Mouse (Mus musculus): ENCODE data around the gene Sptlc2. TPM values are rescaled to one million over a fixed set of nuclear protein-coding genes. Genes with fewer than 3 reads are reported as not detected.

The Sptlc2 gene
- 73.2 and 82.1 TPM in 2 replicates for polyA plus RNA-seq (2014; fragmentation: Nextera tagmentation; extraction: Ambion mirVana)

- Histone ChIP-seq H3K27ac (ENCODE audit: low read depth, low read length) (peak within 1 kb of the TSS; percentile 86), H3K4me1 (ENCODE audit: control insufficient read depth, insufficient read depth, low read length) (peaks cover 3% of the 10 kb centered on the region; the same call in 1 of the 2 replicates), H3K9me3 (replicated peaks; ENCODE audit: control insufficient read depth, low read length) (no peaks in the 10 kb centered on the region), H3K9ac (ENCODE audit: low read depth, low read length) (peak within 1 kb of the TSS; percentile 96), H3K27me3 (ENCODE audit: control insufficient read depth, insufficient read depth, low read length) (no peaks in the 10 kb centered on the region), H3K4me2 (peak within 1 kb of the TSS; percentile 86), H3K4me3 (ENCODE audit: low read depth, low read length) (peak within 1 kb of the TSS; percentile 99), H3K36me3 (ENCODE audit: control insufficient read depth, insufficient read depth, low read length) (no peaks in the 10 kb centered on the region)
- ATAC-seq (replicated peaks; ENCODE audit: insufficient number of reproducible peaks, low FRiP score, low TSS enrichment): peak; percentile 97
- WGBS (ENCODE audit: insufficient replicate concordance): under 1% methylated on average over 45 of the region's 45 CpGs
Measured at GRCm38 (mm10) chr12:87388122-87388774, at the start of gene Sptlc2. Gene Sptlc2, minus strand, starts transcription at chr12:87388355.

- no peak for ATAC-seq (replicated peaks; ENCODE audit: insufficient number of reproducible peaks, low FRiP score, low TSS enrichment)
- no peak overlapping the region for H3K9ac ChIP-seq (ENCODE audit: low read depth, low read length)
Measured at GRCm38 (mm10) chr12:87428885-87429284, 40.7 kb upstream of the Sptlc2 start.

GRCm38 (mm10) chr12:87428295-87428694 is 40.1 kb upstream of the Sptlc2 start:
- H3K27ac ChIP-seq (ENCODE audit: low read depth, low read length): no peak overlapping the region
- peaks cover 54% of the 10 kb centered on the region for H3K36me3 ChIP-seq (ENCODE audit: control insufficient read depth, insufficient read depth, low read length)
- WGBS (ENCODE audit: insufficient replicate concordance): 91% methylated on average over 2 of the region's 2 CpGs
- no peaks in the 10 kb centered on the region for H3K9me3 ChIP-seq (replicated peaks; ENCODE audit: control insufficient read depth, low read length)
- no peak overlapping the region for H3K4me2 ChIP-seq
- H3K9ac ChIP-seq (ENCODE audit: low read depth, low read length): no peak overlapping the region
- H3K4me1 ChIP-seq (ENCODE audit: control insufficient read depth, insufficient read depth, low read length): no peaks in the 10 kb centered on the region
- no peaks in the 10 kb centered on the region for H3K27me3 ChIP-seq (ENCODE audit: control insufficient read depth, insufficient read depth, low read length)
- H3K4me3 ChIP-seq (ENCODE audit: low read depth, low read length): no peak overlapping the region
- ATAC-seq (replicated peaks; ENCODE audit: insufficient number of reproducible peaks, low FRiP score, low TSS enrichment): no peak

More at GRCm38 (mm10) chr12:87428885-87429284, 40.7 kb upstream of the Sptlc2 start:
- H3K4me1 ChIP-seq (ENCODE audit: control insufficient read depth, insufficient read depth, low read length): no peaks in the 10 kb centered on the region
- H3K27me3 ChIP-seq (ENCODE audit: control insufficient read depth, insufficient read depth, low read length): no peaks in the 10 kb centered on the region
- H3K4me3 ChIP-seq (ENCODE audit: low read depth, low read length): no peak overlapping the region
- WGBS (ENCODE audit: insufficient replicate concordance): 87% methylated on average over 8 of the region's 8 CpGs
- H3K4me2 ChIP-seq: no peak overlapping the region
- no peaks in the 10 kb centered on the region for H3K9me3 ChIP-seq (replicated peaks; ENCODE audit: control insufficient read depth, low read length)
- no peak overlapping the region for H3K27ac ChIP-seq (ENCODE audit: low read depth, low read length)
- H3K36me3 ChIP-seq (ENCODE audit: control insufficient read depth, insufficient read depth, low read length): peaks cover 55% of the 10 kb centered on the region

- Histone ChIP-seq H3K27ac (ENCODE audit: low read depth, low read length) (no peak overlapping the region), H3K9ac (ENCODE audit: low read depth, low read length) (no peak overlapping the region), H3K27me3 (ENCODE audit: control insufficient read depth, insufficient read depth, low read length) (no peaks in the 10 kb centered on the region), H3K4me2 (no peak overlapping the region), H3K36me3 (ENCODE audit: control insufficient read depth, insufficient read depth, low read length) (peaks cover 41% of the 10 kb centered on the region), H3K4me1 (ENCODE audit: control insufficient read depth, insufficient read depth, low read length) (no peaks in the 10 kb centered on the region), H3K4me3 (ENCODE audit: low read depth, low read length) (no peak overlapping the region), H3K9me3 (replicated peaks; ENCODE audit: control insufficient read depth, low read length) (no peaks in the 10 kb centered on the region)
- 91% methylated on average over 5 of the region's 5 CpGs for WGBS (ENCODE audit: insufficient replicate concordance)
- ATAC-seq (replicated peaks; ENCODE audit: insufficient number of reproducible peaks, low FRiP score, low TSS enrichment): no peak
Measured at GRCm38 (mm10) chr12:87426354-87427031, 38.3 kb upstream of the Sptlc2 start.

- H3K4me1 ChIP-seq (ENCODE audit: control insufficient read depth, insufficient read depth, low read length): 0 out of 2 replicates have a peak, but pooled peaks cover 2% of the 10 kb centered on the region
- no peak overlapping the region for H3K27ac ChIP-seq (ENCODE audit: low read depth, low read length)
- WGBS (ENCODE audit: insufficient replicate concordance): 40% methylated on average over 3 of the region's 3 CpGs
- H3K4me2 ChIP-seq: no peak overlapping the region
- H3K9ac ChIP-seq (ENCODE audit: low read depth, low read length): no peak overlapping the region
- ATAC-seq (replicated peaks; ENCODE audit: insufficient number of reproducible peaks, low FRiP score, low TSS enrichment): no peak
- no peak overlapping the region for H3K4me3 ChIP-seq (ENCODE audit: low read depth, low read length)
- H3K27me3 ChIP-seq (ENCODE audit: control insufficient read depth, insufficient read depth, low read length): no peaks in the 10 kb centered on the region
- peaks cover 27% of the 10 kb centered on the region for H3K36me3 ChIP-seq (ENCODE audit: control insufficient read depth, insufficient read depth, low read length)
- no peaks in the 10 kb centered on the region for H3K9me3 ChIP-seq (replicated peaks; ENCODE audit: control insufficient read depth, low read length)
Measured at GRCm38 (mm10) chr12:87424516-87424915, 36.4 kb upstream of the Sptlc2 start.

- 52% methylated on average over 1 of the region's 1 CpGs for WGBS (ENCODE audit: insufficient replicate concordance)
- ATAC-seq (replicated peaks; ENCODE audit: insufficient number of reproducible peaks, low FRiP score, low TSS enrichment): no peak
- Histone ChIP-seq H3K4me1 (ENCODE audit: control insufficient read depth, insufficient read depth, low read length) (0 out of 2 replicates have a peak, but pooled peaks cover 2% of the 10 kb centered on the region), H3K9ac (ENCODE audit: low read depth, low read length) (no peak overlapping the region), H3K4me3 (ENCODE audit: low read depth, low read length) (no peak overlapping the region), H3K36me3 (ENCODE audit: control insufficient read depth, insufficient read depth, low read length) (peaks cover 19% of the 10 kb centered on the region), H3K27ac (ENCODE audit: low read depth, low read length) (no peak overlapping the region), H3K9me3 (replicated peaks; ENCODE audit: control insufficient read depth, low read length) (no peaks in the 10 kb centered on the region), H3K4me2 (no peak overlapping the region), H3K27me3 (ENCODE audit: control insufficient read depth, insufficient read depth, low read length) (no peaks in the 10 kb centered on the region)
Measured at GRCm38 (mm10) chr12:87423700-87424099, 35.5 kb upstream of the Sptlc2 start.

GRCm38 (mm10) chr12:87421708-87422507 is 33.8 kb upstream of the Sptlc2 start:
- Histone ChIP-seq H3K4me2 (no peak overlapping the region), H3K9me3 (replicated peaks; ENCODE audit: control insufficient read depth, low read length) (no peaks in the 10 kb centered on the region), H3K4me3 (ENCODE audit: low read depth, low read length) (no peak overlapping the region), H3K4me1 (ENCODE audit: control insufficient read depth, insufficient read depth, low read length) (0 out of 2 replicates have a peak, but pooled peaks cover 2% of the 10 kb centered on the region), H3K27me3 (ENCODE audit: control insufficient read depth, insufficient read depth, low read length) (no peaks in the 10 kb centered on the region), H3K27ac (ENCODE audit: low read depth, low read length) (no peak overlapping the region), H3K36me3 (ENCODE audit: control insufficient read depth, insufficient read depth, low read length) (peaks cover 4% of the 10 kb centered on the region; the same call in 1 of the 2 replicates), H3K9ac (ENCODE audit: low read depth, low read length) (no peak overlapping the region)
- WGBS (ENCODE audit: insufficient replicate concordance): 71% methylated on average over 5 of the region's 5 CpGs
- ATAC-seq (replicated peaks; ENCODE audit: insufficient number of reproducible peaks, low FRiP score, low TSS enrichment): no peak

- Histone ChIP-seq H3K36me3 (ENCODE audit: control insufficient read depth, insufficient read depth, low read length) (peaks cover 3% of the 10 kb centered on the region; the same call in 1 of the 2 replicates), H3K27me3 (ENCODE audit: control insufficient read depth, insufficient read depth, low read length) (no peaks in the 10 kb centered on the region), H3K4me3 (ENCODE audit: low read depth, low read length) (no peak overlapping the region), H3K4me1 (ENCODE audit: control insufficient read depth, insufficient read depth, low read length) (0 out of 2 replicates have a peak, but pooled peaks cover 2% of the 10 kb centered on the region), H3K9ac (ENCODE audit: low read depth, low read length) (no peak overlapping the region), H3K27ac (ENCODE audit: low read depth, low read length) (no peak overlapping the region), H3K4me2 (no peak overlapping the region), H3K9me3 (replicated peaks; ENCODE audit: control insufficient read depth, low read length) (no peaks in the 10 kb centered on the region)
- 70% methylated on average over 12 of the region's 12 CpGs for WGBS (ENCODE audit: insufficient replicate concordance)
- ATAC-seq (replicated peaks; ENCODE audit: insufficient number of reproducible peaks, low FRiP score, low TSS enrichment): no peak
Measured at GRCm38 (mm10) chr12:87419974-87420485, 31.9 kb upstream of the Sptlc2 start.
